Mouse (Mus musculus): ENCODE results near the gene Zfp119a. TPM values are rescaled to one million over a fixed set of nuclear protein-coding genes. Genes with fewer than 3 reads are reported as not detected.
A peak's percentile ranks its signal among the peaks of the same experiment; 100 is the strongest.
"Not testable (repeated sequence)": the region's sequence is repeated elsewhere in the genome, so short reads cannot be mapped to it uniquely, and the experiment has no call there.

Zfp119a gene
- 10.5 and 11.6 TPM in 2 replicates for polyA plus RNA-seq (2015; fragmentation: Nextera tagmentation; extraction: Ambion mirVana)

DNA sequence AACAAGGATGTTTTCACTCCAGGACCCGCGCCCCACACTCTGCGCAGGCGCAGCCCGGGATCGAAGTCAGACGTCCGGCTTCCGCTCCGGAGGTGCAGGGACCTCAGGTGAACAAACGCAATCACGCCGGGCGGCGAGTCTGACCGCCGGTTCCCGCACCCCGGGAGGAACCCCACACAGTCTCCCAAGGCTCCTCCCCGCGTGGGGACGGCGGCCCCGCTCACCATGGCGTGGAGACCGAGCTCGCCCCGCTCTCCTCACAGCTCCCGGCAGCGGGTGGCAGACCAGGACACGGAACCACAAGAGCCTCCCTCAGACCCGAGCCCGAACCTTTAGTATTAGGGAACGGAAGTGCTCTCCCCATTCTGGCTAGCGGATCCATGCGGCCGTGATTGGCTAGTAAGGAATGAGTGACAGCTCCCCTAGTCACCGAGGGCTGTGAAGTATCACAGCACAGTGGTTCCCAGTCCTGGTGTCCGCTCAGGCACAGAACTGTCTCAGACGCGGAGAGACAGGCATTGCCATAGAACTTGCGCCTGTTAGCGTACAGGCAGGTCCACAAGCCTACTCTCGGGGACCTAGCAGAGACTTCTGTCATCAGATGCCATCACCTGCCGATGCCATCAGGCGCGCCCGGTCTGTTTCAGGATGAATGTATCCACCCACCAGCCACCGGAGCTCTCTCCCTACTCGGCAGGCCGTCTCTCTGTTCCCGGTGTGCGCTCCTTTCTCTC is at the start of gene Zfp119a:
Gene Zfp119a, minus strand, starts transcription at position 295 of the 734 bp plus-strand sequence.
- H3K4me2 ChIP-seq (replicated peaks; ENCODE audit: low read depth, low read length): peak within 1 kb of the TSS; percentile 58
- not testable (repeated sequence) for H3K27me3 ChIP-seq (replicated peaks; ENCODE audit: insufficient read depth, low read length); H3K4me1 ChIP-seq (ENCODE audit: insufficient read depth, low read depth, low read length); H3K9me3 ChIP-seq (ENCODE audit: low read length); H3K36me3 ChIP-seq (ENCODE audit: insufficient read depth, low read length)
- H3K27ac ChIP-seq (ENCODE audit: low read length): peak within 1 kb of the TSS; percentile 78
- under 1% methylated on average over 35 of the region's 53 CpGs for WGBS
- peak within 1 kb of the TSS; percentile 43 for H3K4me3 ChIP-seq (ENCODE audit: low read depth, low read length)
- peak within 1 kb of the TSS; percentile 32; the same call in 1 of the 2 replicates for H3K9ac ChIP-seq (replicated peaks; ENCODE audit: low read depth)
- DNase-seq (ENCODE audit: low spot score) (peak; percentile 94), ATAC-seq (peak; percentile 99)

DNA sequence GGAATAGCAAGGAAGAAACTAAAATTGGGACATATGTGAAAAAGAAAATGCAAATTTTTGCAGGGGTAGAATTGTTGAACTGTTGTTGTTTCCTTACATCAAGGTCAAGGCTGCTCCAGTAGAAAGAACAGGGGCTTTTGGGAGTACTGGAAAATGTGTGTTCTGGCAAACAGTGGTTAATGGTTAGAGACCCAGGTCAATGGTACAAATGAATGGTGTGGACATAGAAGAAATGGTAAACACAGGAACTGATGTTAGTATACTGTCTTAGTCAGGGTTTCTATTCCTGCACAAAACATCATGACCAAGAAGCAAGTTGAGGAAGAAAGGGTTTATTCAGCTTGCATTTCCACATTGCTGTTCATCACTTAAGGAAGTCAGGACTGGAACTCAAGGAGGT is 27.9 kb upstream of the Zfp119a start:
- no peak for DNase-seq (ENCODE audit: low spot score)
- no peaks in the 10 kb centered on the region for H3K9me3 ChIP-seq (ENCODE audit: low read length)
- TF ChIP-seq CTCF (IDR thresholded peaks at IDR 0.05) (no peak), EP300 (IDR thresholded peaks at IDR 0.05) (no peak)
- no peak overlapping the region for H3K9ac ChIP-seq (replicated peaks; ENCODE audit: low read depth)
- no peaks in the 10 kb centered on the region for H3K4me1 ChIP-seq (ENCODE audit: insufficient read depth, low read depth, low read length)
- no peaks in the 10 kb centered on the region for H3K36me3 ChIP-seq (ENCODE audit: insufficient read depth, low read length)
- H3K27ac ChIP-seq (ENCODE audit: low read length): no peak overlapping the region
- no peak overlapping the region for H3K4me2 ChIP-seq (replicated peaks; ENCODE audit: low read depth, low read length)
- H3K4me3 ChIP-seq (ENCODE audit: low read depth, low read length): no peak overlapping the region
- H3K27me3 ChIP-seq (replicated peaks; ENCODE audit: insufficient read depth, low read length): no peaks in the 10 kb centered on the region
- no peak for ATAC-seq

DNA sequence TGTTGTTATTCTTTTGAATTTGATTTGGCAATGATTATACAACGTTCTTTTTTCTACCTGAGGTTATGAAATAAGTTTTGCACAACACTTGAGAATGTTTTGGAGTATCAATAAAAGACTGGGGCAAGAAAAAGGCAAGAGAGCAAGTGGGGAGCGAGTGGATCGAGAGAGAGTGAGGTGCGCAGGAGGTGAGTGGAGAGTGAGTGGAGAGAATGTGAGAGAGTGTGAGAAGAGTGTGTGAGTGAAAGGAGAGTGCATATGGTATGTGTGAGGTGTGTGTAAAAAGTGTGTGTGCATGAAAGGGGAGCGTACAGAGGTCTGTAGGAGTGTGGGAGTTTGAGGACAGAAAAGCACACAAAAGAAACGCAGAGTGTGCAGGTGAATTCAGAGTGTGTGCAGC is 25.4 kb upstream of the Zfp119a start:
- TF ChIP-seq CTCF (IDR thresholded peaks at IDR 0.05) (no peak), EP300 (IDR thresholded peaks at IDR 0.05) (no peak)
- H3K27ac ChIP-seq (ENCODE audit: low read length): no peak overlapping the region
- H3K4me1 ChIP-seq (ENCODE audit: insufficient read depth, low read depth, low read length): no peaks in the 10 kb centered on the region
- H3K4me2 ChIP-seq (replicated peaks; ENCODE audit: low read depth, low read length): no peak overlapping the region
- no peaks in the 10 kb centered on the region for H3K27me3 ChIP-seq (replicated peaks; ENCODE audit: insufficient read depth, low read length)
- no peaks in the 10 kb centered on the region for H3K9me3 ChIP-seq (ENCODE audit: low read length)
- DNase-seq (ENCODE audit: low spot score): no peak
- H3K9ac ChIP-seq (replicated peaks; ENCODE audit: low read depth): no peak overlapping the region
- H3K36me3 ChIP-seq (ENCODE audit: insufficient read depth, low read length): no peaks in the 10 kb centered on the region
- no peak for ATAC-seq
- H3K4me3 ChIP-seq (ENCODE audit: low read depth, low read length): no peak overlapping the region
- 54% methylated on average over 6 of the region's 6 CpGs for WGBS

DNA sequence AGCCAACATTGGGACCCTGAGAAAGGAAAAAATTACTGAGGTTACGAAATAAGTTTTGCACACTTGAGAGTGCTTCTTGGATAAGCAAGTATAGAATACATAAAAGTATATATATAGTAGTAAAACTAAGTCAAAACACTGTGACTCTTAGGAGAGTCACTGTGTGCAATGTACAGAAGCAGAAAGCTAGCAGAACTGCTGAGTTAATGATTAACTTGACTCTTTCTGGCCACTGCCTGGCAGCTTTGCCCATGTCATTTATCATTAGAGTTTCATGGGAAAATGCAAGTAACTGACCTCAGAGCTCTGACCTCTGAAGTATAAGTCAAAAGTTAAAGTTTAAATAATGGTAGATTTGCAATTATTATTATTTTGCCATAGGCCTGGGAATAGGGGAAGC is 25.0 kb upstream of the Zfp119a start:
- no peak for TF ChIP-seq CTCF (IDR thresholded peaks at IDR 0.05)
- no peak for TF ChIP-seq EP300 (IDR thresholded peaks at IDR 0.05)
- H3K9ac ChIP-seq (replicated peaks; ENCODE audit: low read depth): no peak overlapping the region
- no peaks in the 10 kb centered on the region for H3K36me3 ChIP-seq (ENCODE audit: insufficient read depth, low read length)
- DNase-seq (ENCODE audit: low spot score) (peak; percentile 37), ATAC-seq (no peak)
- H3K4me1 ChIP-seq (ENCODE audit: insufficient read depth, low read depth, low read length): no peaks in the 10 kb centered on the region
- no peak overlapping the region for H3K4me3 ChIP-seq (ENCODE audit: low read depth, low read length)
- H3K4me2 ChIP-seq (replicated peaks; ENCODE audit: low read depth, low read length): no peak overlapping the region
- no peak overlapping the region for H3K27ac ChIP-seq (ENCODE audit: low read length)
- H3K27me3 ChIP-seq (replicated peaks; ENCODE audit: insufficient read depth, low read length): no peaks in the 10 kb centered on the region
- no peaks in the 10 kb centered on the region for H3K9me3 ChIP-seq (ENCODE audit: low read length)
- 69% methylated on average over 1 of the region's 1 CpGs for WGBS

DNA sequence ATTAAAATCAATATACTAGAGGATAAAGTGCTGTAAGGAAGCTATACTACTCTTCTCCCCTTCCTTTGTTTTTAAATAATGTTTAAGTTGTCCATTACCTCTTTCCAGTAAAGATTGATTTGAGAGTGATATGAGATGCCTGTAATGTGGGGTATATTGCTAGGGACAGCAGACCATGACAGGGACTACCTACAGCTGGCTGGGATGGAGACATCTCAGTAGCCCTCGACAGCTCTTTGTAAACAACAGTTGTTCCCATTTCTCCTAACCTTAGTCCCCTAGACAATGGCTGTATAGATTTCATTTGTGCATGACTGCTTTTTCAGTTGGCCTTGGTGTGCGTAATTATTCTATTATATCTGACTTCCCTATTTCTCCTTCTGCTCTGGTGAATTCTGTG is 24.4 kb upstream of the Zfp119a start:
- H3K9me3 ChIP-seq (ENCODE audit: low read length): no peaks in the 10 kb centered on the region; the same call in 1 of the 2 replicates
- TF ChIP-seq EP300 (IDR thresholded peaks at IDR 0.05): no peak
- no peak for TF ChIP-seq CTCF (IDR thresholded peaks at IDR 0.05)
- WGBS: 69% methylated on average over 2 of the region's 2 CpGs
- ATAC-seq (no peak), DNase-seq (ENCODE audit: low spot score) (no peak)
- no peak overlapping the region for H3K9ac ChIP-seq (replicated peaks; ENCODE audit: low read depth)
- H3K4me2 ChIP-seq (replicated peaks; ENCODE audit: low read depth, low read length): no peak overlapping the region
- H3K4me3 ChIP-seq (ENCODE audit: low read depth, low read length): no peak overlapping the region
- H3K27me3 ChIP-seq (replicated peaks; ENCODE audit: insufficient read depth, low read length): no peaks in the 10 kb centered on the region
- H3K27ac ChIP-seq (ENCODE audit: low read length): no peak overlapping the region
- no peaks in the 10 kb centered on the region for H3K4me1 ChIP-seq (ENCODE audit: insufficient read depth, low read depth, low read length)
- no peaks in the 10 kb centered on the region for H3K36me3 ChIP-seq (ENCODE audit: insufficient read depth, low read length)

DNA sequence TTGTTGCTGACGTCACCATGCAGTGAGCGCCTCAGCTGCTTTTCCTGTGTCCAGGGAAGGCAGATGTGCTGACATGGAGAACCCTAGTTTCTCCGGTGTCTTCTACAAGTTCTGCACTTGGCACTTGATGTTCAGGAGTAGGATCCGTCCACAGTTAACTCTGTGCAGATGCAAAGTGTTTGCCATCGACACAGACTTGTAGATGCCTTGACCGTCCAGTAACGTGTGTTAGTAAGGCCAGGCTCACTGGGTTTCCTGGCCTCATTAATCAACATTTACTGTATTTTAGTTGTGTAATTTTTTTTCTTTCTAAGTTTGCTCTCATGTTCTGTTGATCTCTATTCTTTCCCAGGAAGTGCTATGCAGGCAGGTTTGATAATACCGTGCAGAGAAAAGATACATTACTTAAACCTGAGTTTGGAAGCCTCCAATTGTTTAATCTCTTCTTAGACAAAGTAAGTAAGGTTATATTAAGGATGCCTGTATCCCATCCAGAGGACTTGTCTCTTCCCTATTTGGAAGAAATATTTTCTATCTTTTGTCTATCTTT is 13.8 kb upstream of the Zfp119a start:
- not testable (repeated sequence) for H3K4me1 ChIP-seq (ENCODE audit: insufficient read depth, low read depth, low read length); ATAC-seq; H3K36me3 ChIP-seq (ENCODE audit: insufficient read depth, low read length); H3K9ac ChIP-seq (replicated peaks; ENCODE audit: low read depth); H3K27me3 ChIP-seq (replicated peaks; ENCODE audit: insufficient read depth, low read length); H3K9me3 ChIP-seq (ENCODE audit: low read length)
- peak; percentile 13 for DNase-seq (ENCODE audit: low spot score)
- WGBS: 7% methylated on average over 5 of the region's 8 CpGs
- peak overlapping the region; percentile 66 for H3K27ac ChIP-seq (ENCODE audit: low read length)
- H3K4me3 ChIP-seq (ENCODE audit: low read depth, low read length): peak overlapping the region; percentile 40
- peak overlapping the region; percentile 47 for H3K4me2 ChIP-seq (replicated peaks; ENCODE audit: low read depth, low read length)

Measured in lung, postnatal 0 days (tissue).